Mouse (Mus musculus) heart, embryonic 10.5 days (tissue): ENCODE results near the gene Sebox. TPM values are rescaled to one million over a fixed set of nuclear protein-coding genes. Genes with fewer than 3 reads are reported as not detected.

Experiments used
- DNase-seq: peaks from one replicate; pipeline ENCODE4 v3.0.0-alpha.2; 2017; ENCODE audit warnings: low spot score
- H3K27ac ChIP-seq: fragments of 300-500 bp; sonication (generic); 2 replicates; pipeline ENCODE4 v1.5.1; 2016; ENCODE audit warnings: mild to moderate bottlenecking
- H3K27me3 ChIP-seq: fragments of 300-500 bp; sonication (generic); 2 replicates; pipeline ENCODE4 v1.6.1; 2016; ENCODE audit warnings: mild to moderate bottlenecking; ENCODE audit not compliant: poor library complexity, insufficient read depth, severe bottlenecking
- H3K36me3 ChIP-seq: fragments of 300-500 bp; sonication (generic); 2 replicates; pipeline ENCODE4 v1.6.1; 2016; ENCODE audit warnings: mild to moderate bottlenecking, moderate library complexity
- H3K4me1 ChIP-seq: fragments of 300-500 bp; sonication (generic); 2 replicates; pipeline ENCODE4 v1.6.1; 2016; ENCODE audit warnings: mild to moderate bottlenecking
- H3K4me3 ChIP-seq: fragments of 300-500 bp; sonication (generic); 2 replicates; pipeline ENCODE4 v1.5.1; 2016; ENCODE audit warnings: mild to moderate bottlenecking, moderate library complexity
- H3K9me3 ChIP-seq: fragments of 300-500 bp; sonication (generic); 2 replicates; pipeline ENCODE4 v1.6.1; 2016; ENCODE audit warnings: mild to moderate bottlenecking, moderate library complexity
- WGBS: fragments of 180-500 bp; shearing (Covaris S2); methylation state at CpG from one replicate; pipeline ENCODE4 v1.1.7; 2016; 5-methylcytosine and 5-hydroxymethylcytosine counted together
- polyA plus RNA-seq: library from polyadenylated mRNA; unstranded; fragments of >200 nt; fragmentation: Nextera tagmentation; extraction: Ambion mirVana; gene quantifications from 2 replicates; pipeline ENCODE4 v1.2.1, GENCODE M21; 2016

Gene Sebox
- polyA plus RNA-seq, 1 experiment from 2014 or later, result not detected

DNA sequence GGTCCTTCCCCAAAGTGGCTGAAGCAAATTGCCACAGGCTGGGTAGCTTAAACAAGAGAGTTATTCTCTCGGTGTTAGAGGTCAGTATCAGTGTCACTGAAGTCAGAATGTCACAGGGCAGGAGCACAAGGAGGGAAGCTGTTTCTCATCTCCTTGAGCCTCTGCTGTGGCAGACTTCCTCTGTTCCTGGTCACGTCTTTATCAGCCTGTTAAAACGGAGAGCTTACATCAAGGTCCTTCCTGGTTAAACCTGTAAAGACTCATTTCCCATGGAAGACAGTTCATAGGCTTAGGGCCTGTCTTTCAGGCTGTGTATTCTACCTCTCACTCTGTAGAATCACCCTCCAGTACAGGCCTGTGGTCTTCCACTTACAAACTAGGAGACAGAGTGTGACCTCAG lies 35.3 kb upstream of the Sebox start:
- no peaks in the 10 kb centered on the region for H3K27me3 ChIP-seq
- WGBS, result 36% methylated on average over 3 of the region's 3 CpGs
- no peak overlapping the region for H3K4me3 ChIP-seq
- peaks cover 33% of the 10 kb centered on the region for H3K4me1 ChIP-seq
- no peak for DNase-seq
- H3K9me3 ChIP-seq, result no peaks in the 10 kb centered on the region
- no peak overlapping the region for H3K27ac ChIP-seq
- no peaks in the 10 kb centered on the region for H3K36me3 ChIP-seq

DNA sequence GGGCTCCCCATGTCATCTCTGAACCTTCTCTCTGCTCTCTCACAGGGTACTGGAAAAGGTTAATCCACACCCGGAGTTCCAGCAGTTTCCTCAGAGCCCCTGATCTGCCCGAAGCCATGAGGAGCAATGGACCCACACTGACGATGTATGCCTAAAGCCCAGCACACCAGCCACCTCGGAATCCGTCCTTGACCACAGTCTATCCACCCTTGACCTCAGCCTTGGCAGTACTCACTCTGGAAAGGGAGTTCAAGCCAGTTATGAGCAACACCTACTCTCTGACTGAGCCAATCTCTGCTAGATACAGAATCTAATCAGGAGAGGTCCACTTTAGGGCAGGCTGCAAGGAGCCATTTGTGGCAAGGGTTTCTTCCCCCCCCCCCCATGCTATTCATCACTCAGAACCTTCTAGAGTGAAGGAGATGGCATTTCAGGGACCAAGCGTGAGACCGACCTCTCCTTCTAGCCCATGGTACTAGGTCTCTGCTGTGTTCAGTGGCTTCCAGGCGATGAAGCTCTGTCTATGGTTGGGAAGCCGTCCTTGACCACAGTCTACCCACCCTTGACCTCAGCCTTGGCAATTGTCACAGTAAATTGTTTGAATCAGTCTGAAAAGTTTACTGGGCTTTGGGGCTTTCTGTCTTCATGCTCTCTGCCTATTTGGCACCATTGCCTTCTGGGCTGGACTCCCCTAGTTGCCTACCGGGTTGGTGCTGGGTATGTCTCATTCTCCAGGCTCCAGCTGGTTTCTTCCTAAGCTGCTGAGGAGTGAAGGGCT lies 31.7 kb upstream of the Sebox start:
- DNase-seq, result no peak
- H3K4me3 ChIP-seq, result no peak overlapping the region
- no peaks in the 10 kb centered on the region for H3K36me3 ChIP-seq
- no peaks in the 10 kb centered on the region for H3K27me3 ChIP-seq
- H3K9me3 ChIP-seq, result no peaks in the 10 kb centered on the region
- H3K4me1 ChIP-seq, result peaks cover 5% of the 10 kb centered on the region
- H3K27ac ChIP-seq, result no peak overlapping the region
- WGBS, result 85% methylated on average over 10 of the region's 10 CpGs

DNA sequence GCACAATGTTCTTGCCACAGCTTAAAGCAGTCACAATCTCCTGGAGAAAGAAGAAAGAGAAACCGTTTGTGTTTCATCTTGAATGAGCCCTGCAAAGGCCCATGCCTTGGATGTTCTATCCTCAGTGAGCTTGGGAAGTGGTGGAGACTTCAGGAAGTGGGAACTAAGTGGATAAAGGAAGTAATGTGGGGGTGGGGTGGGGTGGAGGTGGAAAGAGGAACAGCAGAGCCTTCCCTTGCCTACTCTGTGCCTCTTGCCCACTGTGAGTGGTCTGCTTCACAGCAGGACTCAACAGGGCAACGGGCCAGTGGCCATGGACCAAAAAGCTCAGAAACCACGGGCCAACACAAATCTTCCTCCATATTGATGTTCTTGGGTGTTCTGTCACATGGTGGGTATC lies 28.0 kb upstream of the Sebox start:
- H3K36me3 ChIP-seq, result no peaks in the 10 kb centered on the region
- no peak for DNase-seq
- peaks cover 6% of the 10 kb centered on the region; the same call in 1 of the 2 replicates for H3K27me3 ChIP-seq
- no peak overlapping the region for H3K4me3 ChIP-seq
- H3K27ac ChIP-seq, result no peak overlapping the region
- H3K4me1 ChIP-seq, result no peaks in the 10 kb centered on the region
- no peaks in the 10 kb centered on the region for H3K9me3 ChIP-seq
- 74% methylated on average over 3 of the region's 3 CpGs for WGBS

DNA sequence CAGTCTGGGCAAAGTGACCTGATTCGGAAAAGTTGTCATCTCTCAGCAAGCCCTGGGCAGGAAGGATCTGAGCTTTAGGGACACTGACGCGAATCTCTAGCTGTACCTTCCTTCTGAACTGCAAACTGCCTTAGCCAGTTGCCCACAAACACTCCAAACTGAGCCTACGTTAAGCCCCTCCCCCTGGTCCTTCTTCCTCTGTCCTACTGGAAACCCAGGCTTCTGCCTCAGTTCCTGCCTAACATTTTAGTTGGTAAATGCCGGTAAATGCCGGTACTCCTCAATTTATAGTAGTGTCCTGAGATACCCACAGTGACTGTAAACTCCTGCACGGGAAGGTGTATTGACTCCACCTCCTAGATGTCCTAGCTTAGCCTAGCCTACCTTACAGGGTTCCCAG lies 19.6 kb upstream of the Sebox start:
- H3K27me3 ChIP-seq, result peaks cover 74% of the 10 kb centered on the region
- no peaks in the 10 kb centered on the region for H3K9me3 ChIP-seq
- H3K4me1 ChIP-seq, result no peaks in the 10 kb centered on the region
- no peak for DNase-seq
- WGBS, result 48% methylated on average over 7 of the region's 7 CpGs
- no peak overlapping the region for H3K4me3 ChIP-seq
- H3K36me3 ChIP-seq, result no peaks in the 10 kb centered on the region
- H3K27ac ChIP-seq, result no peak overlapping the region

DNA sequence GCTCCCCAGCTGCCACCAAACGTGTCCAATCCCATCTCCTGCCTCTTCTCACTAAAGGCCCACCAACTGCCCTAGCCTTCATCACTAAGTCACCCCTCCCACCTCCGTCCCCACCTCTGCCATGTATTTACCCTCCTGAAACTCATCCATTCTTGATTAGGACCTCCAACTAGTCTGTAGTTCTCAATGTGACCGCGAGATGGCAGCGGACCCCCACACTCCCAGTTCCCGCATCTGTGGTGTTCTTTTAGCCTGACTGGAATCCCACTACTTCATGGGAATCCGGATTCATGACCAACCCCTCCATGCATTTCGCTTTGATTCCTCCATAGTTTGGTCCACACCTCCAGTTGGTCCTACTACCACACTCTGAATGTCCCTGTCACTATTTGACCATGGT lies 15.1 kb upstream of the Sebox start:
- 5% methylated on average over 8 of the region's 8 CpGs for WGBS
- no peaks in the 10 kb centered on the region for H3K36me3 ChIP-seq
- H3K4me3 ChIP-seq, result no peak overlapping the region

DNA sequence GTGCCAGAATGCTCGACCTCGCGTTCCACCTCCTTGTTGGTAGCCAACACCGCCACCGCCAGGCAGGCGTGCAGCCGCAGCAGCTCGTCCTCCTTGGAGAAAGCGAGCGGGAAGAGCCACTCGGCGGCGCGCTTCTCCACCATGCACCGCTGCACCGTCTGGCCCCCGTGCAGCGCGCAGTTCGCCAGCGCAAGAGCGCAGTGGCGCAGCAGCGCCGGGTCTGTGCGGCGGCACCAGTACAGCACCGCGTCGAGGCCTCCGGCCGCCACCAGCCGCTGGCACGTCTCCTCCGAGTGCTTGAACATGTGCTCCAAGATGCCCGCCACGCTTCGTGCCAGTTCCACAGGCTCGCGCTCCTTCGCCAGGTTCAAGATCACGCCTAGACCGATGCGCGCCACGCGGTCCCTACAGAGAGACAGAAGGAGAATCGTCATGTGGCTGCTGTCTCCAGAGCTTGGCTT lies 12.4 kb upstream of the Sebox start:
- 11% methylated on average over 48 of the region's 48 CpGs for WGBS
- Histone ChIP-seq H3K36me3 (no peaks in the 10 kb centered on the region), H3K9me3 (no peaks in the 10 kb centered on the region), H3K4me3 (peak overlapping the region; percentile 50), H3K4me1 (peaks cover 7% of the 10 kb centered on the region), H3K27ac (no peak overlapping the region), H3K27me3 (peaks cover 88% of the 10 kb centered on the region)
- DNase-seq, result no peak

More for the DNA sequence above, 15.1 kb upstream of the Sebox start:
- peaks cover 87% of the 10 kb centered on the region for H3K27me3 ChIP-seq
- no peak overlapping the region for H3K27ac ChIP-seq
- H3K9me3 ChIP-seq, result no peaks in the 10 kb centered on the region
- peaks cover 7% of the 10 kb centered on the region for H3K4me1 ChIP-seq
- DNase-seq, result peak; percentile 86

DNA sequence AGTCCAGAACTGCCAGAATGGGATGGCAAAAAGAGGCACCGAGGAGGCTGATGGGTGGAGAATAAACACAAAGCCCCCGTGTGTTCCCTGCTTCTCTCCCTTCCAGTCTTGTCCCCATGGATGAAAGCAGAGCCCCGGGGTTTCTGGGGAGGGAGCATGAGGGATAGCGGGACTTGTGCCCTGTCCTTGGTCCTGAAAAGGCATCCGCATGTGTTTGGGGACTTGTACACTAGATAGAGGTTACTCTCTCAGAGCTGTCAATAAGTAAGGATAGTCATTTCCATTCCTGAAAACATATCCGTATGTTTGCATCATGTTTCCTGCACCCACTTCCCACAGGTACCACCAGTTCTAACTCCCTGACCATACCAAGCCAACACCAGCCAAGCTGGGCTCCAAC lies 7.3 kb upstream of the Sebox start:
- Histone ChIP-seq H3K4me3 (no peak overlapping the region), H3K36me3 (no peaks in the 10 kb centered on the region), H3K27me3 (peaks cover 88% of the 10 kb centered on the region), H3K9me3 (no peaks in the 10 kb centered on the region), H3K4me1 (peaks cover 16% of the 10 kb centered on the region), H3K27ac (no peak overlapping the region)
- 4% methylated on average over 6 of the region's 6 CpGs for WGBS
- DNase-seq, result no peak

DNA sequence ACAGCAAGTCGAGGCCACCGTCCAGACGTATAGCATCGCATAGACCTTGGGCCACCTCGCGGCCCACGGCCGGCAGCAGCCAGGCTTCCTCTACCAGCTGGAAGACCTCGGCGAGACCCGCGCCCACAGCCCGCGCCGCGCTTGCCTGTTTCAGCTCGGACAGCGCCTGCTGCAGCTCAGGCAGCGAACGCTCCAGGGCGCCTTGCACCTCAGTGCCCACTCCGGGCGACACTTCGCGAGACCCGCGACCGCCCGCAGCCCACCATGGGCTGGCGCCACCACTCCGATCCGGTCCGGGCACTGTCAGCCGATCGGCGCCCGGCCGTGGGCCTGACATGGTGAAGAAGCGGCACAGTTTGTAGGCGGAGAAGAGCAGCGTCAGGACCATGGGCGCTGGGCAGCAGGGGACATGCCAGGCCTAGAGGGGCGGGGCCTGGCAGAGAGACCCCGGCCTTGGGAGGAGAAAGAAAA lies 6.1 kb upstream of the Sebox start:
- H3K4me1 ChIP-seq, result peaks cover 14% of the 10 kb centered on the region
- DNase-seq, result no peak
- under 1% methylated on average over 44 of the region's 44 CpGs for WGBS
- peaks cover 86% of the 10 kb centered on the region for H3K27me3 ChIP-seq
- H3K9me3 ChIP-seq, result no peaks in the 10 kb centered on the region
- H3K27ac ChIP-seq, result no peak overlapping the region; the same call in 1 of the 2 replicates
- H3K4me3 ChIP-seq, result peak overlapping the region; percentile 67
- H3K36me3 ChIP-seq, result no peaks in the 10 kb centered on the region

DNA sequence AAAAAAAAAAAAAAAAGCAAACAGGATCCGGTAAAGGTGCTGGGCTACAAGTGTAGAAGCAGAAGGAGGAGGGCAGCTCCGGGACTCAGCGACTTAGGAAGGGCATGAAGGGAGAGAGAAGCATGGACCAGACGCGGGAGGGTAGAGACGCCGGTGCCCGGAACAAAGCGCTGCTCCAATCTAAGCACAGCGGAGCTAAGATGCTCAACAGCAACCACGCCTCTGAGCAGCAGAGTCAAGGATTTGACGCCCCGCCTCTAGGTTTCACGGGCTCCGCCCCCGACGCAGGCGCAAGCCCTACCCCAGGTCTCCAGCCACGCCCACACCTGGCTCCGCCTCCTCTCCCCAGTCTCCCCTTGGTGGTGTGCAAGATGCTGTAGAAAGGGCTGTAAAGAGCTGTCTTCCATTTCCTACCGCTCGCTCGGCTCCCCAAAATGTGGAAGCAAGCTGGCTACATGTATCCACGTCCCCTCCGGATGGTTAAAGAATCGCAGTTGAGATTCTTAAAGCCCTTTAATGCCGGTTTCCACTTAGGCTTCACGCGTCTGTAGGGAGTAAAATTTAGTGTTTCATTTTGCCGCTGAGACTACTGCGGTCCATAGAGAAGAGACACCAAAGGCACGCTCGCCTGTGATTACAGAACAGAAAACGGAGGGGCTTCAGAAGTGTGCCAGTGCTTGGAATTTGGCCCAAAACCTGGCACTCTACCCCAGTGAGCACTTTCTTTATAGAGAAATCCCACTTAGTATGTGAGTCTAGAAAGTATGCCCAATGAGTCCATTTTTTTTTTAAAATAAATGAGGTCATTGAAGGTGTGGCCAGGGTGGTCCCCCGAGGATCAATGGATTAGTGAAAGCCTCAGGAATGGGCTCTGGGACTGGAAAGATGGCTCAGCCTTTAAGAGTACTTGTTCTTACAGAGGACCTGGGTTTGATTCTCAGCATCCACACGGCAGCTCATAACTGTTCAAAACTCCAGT lies 5.4 kb upstream of the Sebox start, which contains the start of gene Sarm1:
Gene Sarm1 (minus strand): TSS at position 211 of the 979 bp plus-strand sequence.
- no peak within 1 kb of the TSS; the same call in 1 of the 2 replicates for H3K27ac ChIP-seq
- WGBS, result 4% methylated on average over 36 of the region's 36 CpGs

DNA sequence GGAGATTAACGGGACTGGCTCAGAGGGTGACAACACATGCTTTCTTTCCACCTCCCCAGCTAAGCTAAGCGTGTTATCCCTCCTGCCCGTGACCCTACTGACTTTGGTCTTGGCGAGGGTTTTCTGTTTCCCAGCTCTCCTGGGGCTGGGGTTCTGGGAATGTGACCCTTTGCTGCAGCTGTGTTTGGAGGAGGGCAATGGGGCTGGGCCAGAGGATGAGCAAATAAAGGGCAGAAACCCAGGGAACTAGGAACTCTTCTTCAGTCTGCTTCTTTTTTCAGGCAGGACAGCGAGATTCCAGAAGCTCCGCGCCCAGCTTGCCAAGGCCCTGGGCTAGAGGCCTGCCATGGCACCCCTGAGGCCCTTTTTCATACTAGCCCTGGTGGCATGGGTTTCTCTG lies 4.2 kb upstream of the Sebox start, which contains the start of gene Vtn:
Gene Vtn (plus strand): TSS at position 88 of the 400 bp plus-strand sequence.
- DNase-seq, result no peak

More for the DNA sequence above, 5.4 kb upstream of the Sebox start, which contains the start of gene Sarm1:
- peaks cover 14% of the 10 kb centered on the region for H3K4me1 ChIP-seq
- peak; percentile 94 for DNase-seq
- H3K4me3 ChIP-seq, result peak within 1 kb of the TSS; percentile 67
- peaks cover 80% of the 10 kb centered on the region for H3K27me3 ChIP-seq
- H3K36me3 ChIP-seq, result no peaks in the 10 kb centered on the region
- H3K9me3 ChIP-seq, result no peaks in the 10 kb centered on the region

DNA sequence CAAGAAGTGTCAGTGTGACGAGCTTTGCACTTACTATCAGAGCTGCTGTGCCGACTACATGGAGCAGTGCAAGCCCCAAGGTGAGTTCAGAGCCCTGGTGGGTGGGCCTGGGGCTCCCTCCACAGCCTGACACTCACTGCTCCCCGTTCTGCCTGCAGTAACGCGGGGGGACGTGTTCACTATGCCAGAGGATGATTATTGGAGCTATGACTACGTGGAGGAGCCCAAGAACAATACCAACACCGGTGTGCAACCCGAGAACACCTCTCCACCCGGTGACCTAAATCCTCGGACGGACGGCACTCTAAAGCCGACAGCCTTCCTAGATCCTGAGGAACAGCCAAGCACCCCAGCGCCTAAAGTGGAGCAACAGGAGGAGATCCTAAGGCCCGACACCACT lies 3.7 kb upstream of the Sebox start:
- H3K9me3 ChIP-seq, result no peaks in the 10 kb centered on the region
- H3K36me3 ChIP-seq, result no peaks in the 10 kb centered on the region
- H3K27ac ChIP-seq, result no peak overlapping the region
- H3K4me3 ChIP-seq, result no peak overlapping the region
- peaks cover 14% of the 10 kb centered on the region for H3K4me1 ChIP-seq
- WGBS, result 49% methylated on average over 16 of the region's 16 CpGs
- no peak for DNase-seq
- peaks cover 82% of the 10 kb centered on the region for H3K27me3 ChIP-seq

More for the DNA sequence above, 4.2 kb upstream of the Sebox start, which contains the start of gene Vtn:
- Histone ChIP-seq H3K27me3 (peaks cover 87% of the 10 kb centered on the region), H3K4me3 (peak within 1 kb of the TSS; percentile 67), H3K4me1 (peaks cover 14% of the 10 kb centered on the region), H3K36me3 (no peaks in the 10 kb centered on the region), H3K9me3 (no peaks in the 10 kb centered on the region), H3K27ac (no peak within 1 kb of the TSS)
- 55% methylated on average over 7 of the region's 7 CpGs for WGBS

DNA sequence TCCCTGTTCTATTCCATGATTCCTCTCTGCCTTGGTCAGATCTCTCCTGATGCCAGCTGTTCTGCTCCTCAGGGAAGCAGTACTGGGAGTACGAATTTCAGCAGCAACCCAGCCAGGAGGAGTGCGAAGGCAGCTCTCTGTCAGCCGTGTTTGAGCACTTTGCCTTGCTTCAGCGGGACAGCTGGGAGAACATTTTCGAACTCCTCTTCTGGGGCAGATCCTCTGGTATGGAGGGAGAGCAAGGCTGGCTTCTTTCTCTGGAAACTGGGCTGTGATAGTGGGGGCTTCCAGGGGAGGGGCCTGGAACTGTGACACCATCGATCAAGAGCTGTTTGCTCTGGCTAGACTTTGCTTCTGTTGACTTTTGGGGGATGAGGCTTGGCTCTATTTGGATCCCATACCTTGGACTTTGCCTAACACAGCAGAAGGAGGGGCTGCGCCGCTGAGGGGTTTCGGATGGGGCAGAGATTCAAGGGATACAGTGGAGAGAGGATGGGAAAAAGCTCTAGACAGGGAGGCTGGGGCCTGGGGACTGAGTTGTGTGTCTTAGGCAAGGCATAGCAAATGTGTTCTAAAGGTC lies 2.5 kb upstream of the Sebox start:
- 69% methylated on average over 9 of the region's 9 CpGs for WGBS
- DNase-seq, result no peak
- H3K36me3 ChIP-seq, result peaks cover 6% of the 10 kb centered on the region; the same call in 1 of the 2 replicates
- H3K4me3 ChIP-seq, result no peak overlapping the region
- no peaks in the 10 kb centered on the region for H3K9me3 ChIP-seq
- peaks cover 14% of the 10 kb centered on the region for H3K4me1 ChIP-seq
- peaks cover 70% of the 10 kb centered on the region for H3K27me3 ChIP-seq
- no peak overlapping the region for H3K27ac ChIP-seq
